Mouse (Mus musculus) heart, postnatal 0 days (tissue): ENCODE results near the gene Tigit. TPM values are rescaled to one million over a fixed set of nuclear protein-coding genes. Genes with fewer than 3 reads are reported as not detected.
A peak's percentile ranks its signal among the peaks of the same experiment; 100 is the strongest.

ENCODE experiments used
- ATAC-seq: fragments of 200-750 bp; cut with Nextera tagmentation; 2 replicates; pipeline ENCODE4 v1.8.0; 2017; ENCODE audit warnings: low read depth, moderate number of reproducible peaks, moderate library complexity; ENCODE audit not compliant: insufficient read depth
- DNase-seq: peaks from one replicate; pipeline ENCODE4 v3.0.0-alpha.2; 2016; ENCODE audit warnings: low spot score
- H3K27ac ChIP-seq: fragments of 300-500 bp; sonication (generic); 2 replicates; pipeline ENCODE4 v1.5.1; 2014; ENCODE audit warnings: low read depth, mild to moderate bottlenecking
- H3K27me3 ChIP-seq: fragments of 300-500 bp; sonication (generic); 2 replicates; pipeline ENCODE4 v1.6.1; 2014; ENCODE audit warnings: low read length, mixed read lengths; ENCODE audit not compliant: control insufficient read depth, insufficient read depth
- H3K36me3 ChIP-seq: fragments of 300-500 bp; sonication (generic); replicated peaks from 2 replicates; pipeline ENCODE4 v1.6.1; 2014; ENCODE audit warnings: low read length, mixed read lengths; ENCODE audit not compliant: control insufficient read depth, insufficient read depth
- H3K4me1 ChIP-seq: fragments of 300-500 bp; sonication (generic); 2 replicates; pipeline ENCODE4 v1.6.1; 2014; ENCODE audit warnings: antibody characterized with exemption; ENCODE audit not compliant: control insufficient read depth, insufficient read depth
- H3K4me2 ChIP-seq: fragments of 300-500 bp; sonication (generic); 2 replicates; pipeline ENCODE4 v1.6.1; 2014; ENCODE audit warnings: low read depth, mild to moderate bottlenecking, low read length, moderate library complexity
- H3K4me3 ChIP-seq: fragments of 300-500 bp; sonication (generic); 2 replicates; pipeline ENCODE4 v1.5.1; 2014; ENCODE audit warnings: low read depth, low read length
- H3K9ac ChIP-seq: fragments of 300-500 bp; sonication (generic); replicated peaks from 2 replicates; pipeline ENCODE4 v1.6.1; 2014; ENCODE audit warnings: low read depth, low read length, mixed read lengths
- H3K9me3 ChIP-seq: fragments of 300-500 bp; sonication (generic); replicated peaks from 2 replicates; pipeline ENCODE4 v1.6.1; 2016; ENCODE audit warnings: low read length; ENCODE audit not compliant: control insufficient read depth
- CTCF ChIP-seq: IDR thresholded peaks from 2 replicates; pipeline ENCODE4 v1.5.1; 2016; ENCODE audit warnings: antibody characterized with exemption, control low read depth, low read depth
- EP300 ChIP-seq: IDR thresholded peaks from 2 replicates; pipeline ENCODE4 v1.6.1; 2016; ENCODE audit warnings: antibody characterized with exemption, low read depth
- WGBS: fragments of 180-500 bp; shearing (Covaris S2); extraction: QIAGEN DNeasy Blood & Tissue Kit; methylation state at CpG from one replicate; pipeline ENCODE4 v1.1.7; 2014; 5-methylcytosine and 5-hydroxymethylcytosine counted together
- polyA plus RNA-seq: library from polyadenylated mRNA; unstranded; fragments of >200 nt; fragmentation: Nextera tagmentation; extraction: Ambion mirVana; gene quantifications from 2 replicates; pipeline ENCODE4 v1.2.1, GENCODE M21; 2015
- total RNA-seq: library from RNA; depleted of rRNA; stranded (reverse); fragments of >200 nt; gene quantifications from 2 replicates; pipeline ENCODE4 v1.2.3, GENCODE M21; 2014; ENCODE audit warnings: low replicate concordance; rRNA removed

Gene Tigit
- total RNA-seq = not detected in 2 replicates
- not detected in 2 replicates for polyA plus RNA-seq

DNA sequence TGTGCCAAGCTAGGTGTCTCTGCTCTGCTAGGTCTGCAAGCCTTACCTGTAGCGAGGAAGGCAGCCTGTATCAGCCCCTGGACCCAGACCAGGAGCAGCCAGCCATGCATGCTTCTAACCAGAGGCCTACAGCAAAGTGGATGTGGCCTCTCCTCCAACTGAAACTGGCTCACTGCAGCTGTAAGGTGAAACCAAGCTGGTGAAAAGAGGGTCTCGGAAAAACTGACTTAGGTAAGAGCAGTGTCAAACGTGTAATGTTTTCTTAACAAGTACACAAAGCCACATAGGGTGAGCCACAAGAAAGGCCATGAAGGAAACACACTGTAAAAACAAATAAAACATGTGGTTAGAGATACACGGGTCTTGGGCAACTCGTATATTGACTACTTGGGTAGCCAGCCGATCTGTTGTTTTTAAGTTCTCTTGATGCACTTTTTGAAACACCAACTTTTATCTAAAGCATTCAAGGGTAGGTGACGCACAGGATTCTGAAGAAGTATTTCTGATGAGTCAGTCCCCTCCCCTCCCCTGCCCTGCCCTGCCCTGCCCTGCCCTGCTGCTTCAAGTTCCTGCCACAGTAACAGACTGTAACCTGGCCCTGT, at the start of gene Tigit:
Gene Tigit (minus strand): TSS at position 169 of the 602 bp plus-strand sequence.
- Histone ChIP-seq H3K4me2 (no peak within 1 kb of the TSS), H3K9ac (no peak within 1 kb of the TSS), H3K36me3 (no peaks in the 10 kb centered on the region), H3K27me3 (no peaks in the 10 kb centered on the region), H3K4me1 (no peaks in the 10 kb centered on the region), H3K4me3 (no peak within 1 kb of the TSS), H3K27ac (no peak within 1 kb of the TSS), H3K9me3 (no peaks in the 10 kb centered on the region)
- no peak for TF ChIP-seq EP300
- TF ChIP-seq CTCF = no peak
- ATAC-seq (no peak), DNase-seq (no peak)
- WGBS = 64% methylated on average over 7 of the region's 7 CpGs

DNA sequence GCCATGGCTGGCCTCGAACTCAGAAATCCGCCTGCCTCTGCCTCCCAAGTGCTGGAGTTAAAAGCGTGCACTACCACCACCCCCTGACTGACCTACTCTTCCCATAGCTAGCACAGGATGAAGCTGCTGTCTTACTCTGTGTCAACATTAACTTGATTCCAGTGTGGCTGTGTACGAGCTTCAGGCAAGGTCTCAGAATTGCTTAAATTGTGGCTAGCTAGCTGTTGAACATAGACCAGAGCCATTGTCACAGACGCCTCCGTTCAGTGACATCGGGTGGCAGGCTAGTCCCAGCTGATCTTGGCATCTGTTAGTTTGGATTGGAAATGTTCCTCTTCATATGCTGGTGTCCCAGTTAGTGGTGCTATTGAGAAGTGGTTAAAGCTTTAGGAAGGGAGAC, 47.4 kb upstream of the Tigit start:
- Histone ChIP-seq H3K4me3 (no peak overlapping the region), H3K9ac (no peak overlapping the region), H3K4me1 (peaks cover 14% of the 10 kb centered on the region), H3K4me2 (no peak overlapping the region), H3K36me3 (no peaks in the 10 kb centered on the region), H3K27ac (no peak overlapping the region), H3K9me3 (no peaks in the 10 kb centered on the region), H3K27me3 (no peaks in the 10 kb centered on the region)
- DNase-seq (no peak), ATAC-seq (no peak)
- TF ChIP-seq CTCF = no peak
- TF ChIP-seq EP300 = no peak
- 89% methylated on average over 7 of the region's 7 CpGs for WGBS

DNA sequence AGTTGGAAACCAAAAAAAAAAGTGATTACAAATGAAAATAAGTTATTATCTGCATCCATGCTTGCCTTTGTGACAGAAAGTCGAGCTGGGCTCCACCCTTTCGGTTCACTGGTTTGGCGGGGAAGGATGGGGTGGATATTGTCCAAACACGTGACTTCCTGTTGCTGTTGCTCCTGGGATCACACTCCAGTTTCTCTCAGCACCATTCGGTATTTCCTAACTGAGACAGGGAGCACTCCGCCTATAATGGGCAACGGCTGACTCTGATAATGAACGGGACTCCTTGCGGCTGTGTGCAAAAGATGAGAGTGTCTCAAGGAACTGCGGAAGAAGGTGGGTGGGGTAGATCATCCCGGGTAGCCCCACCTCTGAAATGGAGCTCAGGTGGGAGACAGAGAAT, 46.7 kb upstream of the Tigit start:
- TF ChIP-seq CTCF = no peak
- no peak for TF ChIP-seq EP300
- WGBS = 59% methylated on average over 11 of the region's 11 CpGs
- Histone ChIP-seq H3K9me3 (no peaks in the 10 kb centered on the region), H3K27ac (no peak overlapping the region), H3K9ac (no peak overlapping the region), H3K4me2 (peak overlapping the region; percentile 60), H3K27me3 (no peaks in the 10 kb centered on the region), H3K4me1 (peaks cover 14% of the 10 kb centered on the region), H3K36me3 (no peaks in the 10 kb centered on the region), H3K4me3 (no peak overlapping the region)
- DNase-seq = peak; percentile 30
- ATAC-seq = no peak; the same call in 1 of the 2 replicates

DNA sequence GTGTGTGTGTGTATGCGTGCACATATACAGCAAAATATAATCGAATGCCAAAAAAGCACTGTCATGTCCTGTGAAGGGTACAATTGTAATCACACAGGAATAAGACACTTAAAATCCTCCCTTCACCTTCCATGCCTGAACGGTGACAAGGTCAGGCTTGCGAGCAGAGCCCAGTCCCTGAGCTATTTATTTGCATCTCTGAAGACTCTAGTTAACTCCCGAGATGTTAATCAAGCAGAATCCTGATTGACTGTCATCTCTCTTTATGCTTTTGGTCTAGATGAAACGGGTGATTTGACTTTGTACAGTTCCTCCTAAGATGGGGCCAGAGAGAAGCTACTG, 46.2 kb upstream of the Tigit start:
- WGBS = 59% methylated on average over 6 of the region's 6 CpGs
- Histone ChIP-seq H3K4me3 (peak overlapping the region; percentile 31), H3K9ac (no peak overlapping the region), H3K9me3 (no peaks in the 10 kb centered on the region), H3K4me1 (peaks cover 14% of the 10 kb centered on the region), H3K36me3 (no peaks in the 10 kb centered on the region), H3K27me3 (no peaks in the 10 kb centered on the region), H3K4me2 (peak overlapping the region; percentile 60), H3K27ac (no peak overlapping the region)
- no peak for ATAC-seq
- no peak for DNase-seq
- no peak for TF ChIP-seq EP300
- no peak for TF ChIP-seq CTCF

DNA sequence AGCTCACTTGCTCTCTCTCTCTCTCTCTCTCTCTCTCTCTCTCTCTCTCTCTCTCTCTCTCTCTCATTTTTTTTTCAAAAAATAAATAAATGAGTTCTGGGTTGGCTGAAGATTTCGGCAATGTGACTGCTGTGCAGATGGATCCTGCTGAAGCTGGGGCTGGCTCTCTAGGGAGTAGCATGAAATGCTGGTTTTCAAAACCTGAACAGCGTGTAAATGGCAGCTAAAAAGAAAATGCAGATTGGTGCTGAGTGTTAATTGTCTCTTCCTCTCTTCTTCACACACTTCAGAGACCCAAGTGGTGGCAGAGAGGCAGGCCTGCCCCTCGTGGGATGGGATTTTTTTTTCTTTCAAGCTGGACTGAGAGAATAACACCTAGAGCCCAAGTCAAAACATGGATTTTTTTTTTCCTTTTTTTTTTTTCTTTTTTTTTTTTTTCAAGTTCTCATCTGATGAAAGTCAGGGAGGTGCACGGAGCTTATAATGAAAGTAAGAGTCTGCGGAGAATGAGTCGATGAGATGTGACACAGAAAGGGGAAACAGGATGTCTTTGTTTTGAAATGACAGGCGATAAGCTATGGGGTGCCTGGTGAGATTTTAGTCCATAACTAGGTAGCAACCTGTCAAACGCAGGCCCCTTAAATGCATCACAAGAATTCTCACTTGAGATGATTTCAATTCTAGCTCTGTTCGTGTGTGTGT, 45.6 kb upstream of the Tigit start:
- WGBS = 42% methylated on average over 9 of the region's 9 CpGs
- TF ChIP-seq EP300 (no peak), CTCF (no peak)

More for the DNA sequence above, 45.6 kb upstream of the Tigit start:
- DNase-seq (no peak), ATAC-seq (no peak)
- Histone ChIP-seq H3K36me3 (no peaks in the 10 kb centered on the region), H3K27me3 (no peaks in the 10 kb centered on the region), H3K4me2 (peak overlapping the region; percentile 60), H3K27ac (no peak overlapping the region), H3K9ac (no peak overlapping the region), H3K9me3 (no peaks in the 10 kb centered on the region), H3K4me3 (peak overlapping the region; percentile 31), H3K4me1 (peaks cover 14% of the 10 kb centered on the region)
